Mouse (Mus musculus) intestine, postnatal 0 days (tissue): Measurements from ENCODE around the gene Matn3. TPM values are rescaled to one million over a fixed set of nuclear protein-coding genes. Genes with fewer than 3 reads are reported as not detected.

Experiments
- ATAC-seq: fragments of 200-750 bp; cut with Nextera tagmentation; 2 replicates; pipeline ENCODE4 v1.8.0; 2017; ENCODE audit warnings: mild to moderate bottlenecking, moderate TSS enrichment, moderate library complexity
- H3K27ac ChIP-seq: fragments of 300-500 bp; sonication (generic); 2 replicates; pipeline ENCODE4 v1.5.1; 2014; ENCODE audit warnings: mild to moderate bottlenecking, low read depth, low read length, moderate library complexity
- H3K27me3 ChIP-seq: fragments of 300-500 bp; sonication (generic); replicated peaks from 2 replicates; pipeline ENCODE4 v1.6.1; 2014; ENCODE audit warnings: low read length, mixed read lengths; ENCODE audit not compliant: control insufficient read depth, insufficient read depth
- H3K36me3 ChIP-seq: fragments of 300-500 bp; sonication (generic); 2 replicates; pipeline ENCODE4 v1.6.1; 2014; ENCODE audit warnings: mild to moderate bottlenecking, moderate library complexity; ENCODE audit not compliant: control insufficient read depth, insufficient read depth
- H3K4me1 ChIP-seq: fragments of 300-500 bp; sonication (generic); replicated peaks from 2 replicates; pipeline ENCODE4 v1.6.1; 2014; ENCODE audit warnings: antibody characterized with exemption, low read length, mixed read lengths; ENCODE audit not compliant: control insufficient read depth, insufficient read depth
- H3K4me2 ChIP-seq: fragments of 300-500 bp; sonication (generic); replicated peaks from 2 replicates; pipeline ENCODE4 v1.6.1; 2014; ENCODE audit warnings: low read depth, mild to moderate bottlenecking, moderate library complexity
- H3K4me3 ChIP-seq: fragments of 300-500 bp; sonication (generic); 2 replicates; pipeline ENCODE4 v1.5.1; 2014; ENCODE audit warnings: low read depth, low read length
- H3K9ac ChIP-seq: fragments of 300-500 bp; sonication (generic); 2 replicates; pipeline ENCODE4 v1.6.1; 2014; ENCODE audit warnings: mild to moderate bottlenecking, low read depth, low read length
- H3K9me3 ChIP-seq: fragments of 300-500 bp; sonication (generic); 2 replicates; pipeline ENCODE4 v1.6.1; 2016; ENCODE audit warnings: mixed run types; ENCODE audit not compliant: control insufficient read depth
- CTCF ChIP-seq: sonication (generic); IDR thresholded peaks from 2 replicates; pipeline ENCODE4 v1.5.1; 2016; ENCODE audit warnings: low read depth, mild to moderate bottlenecking, control low read depth, antibody characterized with exemption, moderate library complexity
- WGBS: fragments of 180-500 bp; shearing (Covaris S2); extraction: QIAGEN DNeasy Blood & Tissue Kit; methylation state at CpG from one replicate; pipeline ENCODE4 v1.1.7; 2014; 5-methylcytosine and 5-hydroxymethylcytosine counted together
- polyA plus RNA-seq: library from polyadenylated mRNA; unstranded; fragments of >200 nt; fragmentation: Nextera tagmentation; extraction: Ambion mirVana; gene quantifications from 2 replicates; pipeline ENCODE4 v1.2.1, GENCODE M21; 2015

The Matn3 gene
- polyA plus RNA-seq, 1 experiment from 2014 or later, result not detected

DNA sequence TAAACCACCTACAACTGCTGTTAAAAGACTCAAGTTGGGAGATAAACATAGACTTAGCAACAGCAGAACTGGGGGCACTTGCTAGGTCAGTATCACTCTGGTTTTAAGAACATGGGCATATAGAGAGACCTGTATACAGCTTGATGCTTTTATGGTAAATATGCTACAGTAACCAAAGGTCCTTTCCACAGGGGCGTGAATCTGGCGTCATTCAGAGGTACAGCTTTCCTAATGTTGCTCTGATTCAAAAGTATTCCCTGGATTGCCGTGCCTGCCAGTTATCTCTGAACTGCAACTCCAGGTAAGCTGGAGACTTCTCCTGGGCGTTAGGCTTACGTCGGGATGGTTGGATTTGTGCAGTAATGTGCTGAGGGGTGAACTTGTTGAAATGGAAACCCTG is 60.1 kb downstream of the Matn3 start:
- Histone ChIP-seq H3K4me3 (no peak overlapping the region), H3K4me1 (no peaks in the 10 kb centered on the region), H3K9me3 (no peaks in the 10 kb centered on the region), H3K9ac (no peak overlapping the region), H3K4me2 (no peak overlapping the region), H3K27ac (no peak overlapping the region), H3K27me3 (no peaks in the 10 kb centered on the region), H3K36me3 (no peaks in the 10 kb centered on the region)
- TF ChIP-seq CTCF, result no peak
- WGBS, result 92% methylated on average over 6 of the region's 6 CpGs
- ATAC-seq, result no peak

DNA sequence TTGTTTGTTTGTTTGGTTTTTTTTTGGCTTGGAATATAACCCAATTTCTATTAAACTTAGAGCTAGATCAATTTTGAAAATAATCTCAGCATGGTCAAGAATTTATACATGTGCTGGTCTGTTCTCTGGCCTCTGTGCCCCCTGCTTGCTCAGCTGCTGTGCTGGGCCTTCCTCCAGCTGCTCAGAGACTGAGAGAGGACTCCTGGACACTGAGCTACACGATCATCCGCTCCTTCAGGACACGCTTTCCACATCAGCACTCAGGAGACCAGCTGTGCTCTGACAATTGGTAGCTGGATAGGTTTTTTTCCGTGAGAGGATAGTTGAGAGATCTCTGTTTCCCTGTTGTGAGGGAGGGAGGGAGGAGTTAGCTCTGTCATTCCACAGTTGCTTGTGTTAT is 62.6 kb downstream of the Matn3 start:
- Histone ChIP-seq H3K4me2 (no peak overlapping the region), H3K9ac (no peak overlapping the region), H3K27me3 (no peaks in the 10 kb centered on the region), H3K4me3 (no peak overlapping the region), H3K36me3 (no peaks in the 10 kb centered on the region), H3K9me3 (no peaks in the 10 kb centered on the region), H3K4me1 (no peaks in the 10 kb centered on the region), H3K27ac (no peak overlapping the region)
- ATAC-seq, result no peak
- TF ChIP-seq CTCF, result no peak
- WGBS, result 63% methylated on average over 4 of the region's 4 CpGs

DNA sequence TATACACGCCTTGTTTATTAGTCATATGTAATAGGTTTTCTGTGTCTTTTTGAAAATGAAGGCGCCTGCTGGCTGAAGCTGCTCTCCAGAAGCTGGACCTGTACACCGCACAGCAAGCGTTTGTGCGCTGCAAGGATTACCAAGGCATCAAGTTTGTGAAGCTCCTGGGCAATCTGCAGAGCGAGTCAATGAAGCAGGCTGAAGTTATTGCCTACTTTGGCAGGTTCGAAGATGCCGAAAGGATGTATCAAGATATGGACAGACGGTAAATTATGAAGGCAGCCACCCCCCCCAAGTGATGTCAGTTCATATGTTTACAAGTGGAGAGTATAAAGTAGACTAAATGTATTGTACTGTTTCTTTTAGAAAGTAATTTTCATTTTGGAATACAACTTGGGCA is 68.6 kb downstream of the Matn3 start:
- Histone ChIP-seq H3K27me3 (no peaks in the 10 kb centered on the region), H3K4me2 (no peak overlapping the region), H3K9me3 (no peaks in the 10 kb centered on the region), H3K4me3 (no peak overlapping the region), H3K36me3 (no peaks in the 10 kb centered on the region), H3K4me1 (no peaks in the 10 kb centered on the region), H3K27ac (no peak overlapping the region), H3K9ac (no peak overlapping the region)
- WGBS, result 93% methylated on average over 9 of the region's 9 CpGs
- TF ChIP-seq CTCF, result no peak
- ATAC-seq, result no peak

DNA sequence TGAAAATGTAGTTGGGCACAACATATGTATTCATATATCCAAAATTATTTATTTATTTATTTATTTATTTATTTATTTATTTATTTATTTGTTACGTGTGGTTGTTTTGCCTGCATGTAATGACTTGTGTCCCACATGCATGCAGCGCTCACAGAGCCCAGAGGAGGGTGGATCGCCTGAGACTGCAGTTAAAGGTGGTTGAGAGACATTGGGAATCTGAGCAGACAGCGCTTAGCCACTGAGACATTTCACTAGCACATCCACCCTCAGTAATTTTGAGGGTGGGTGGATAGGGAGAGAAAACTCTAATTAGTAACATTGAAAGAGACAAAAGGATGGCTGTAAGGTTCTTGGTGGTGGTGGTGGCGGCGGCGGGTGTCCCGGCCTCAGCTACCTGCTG is 72.7 kb downstream of the Matn3 start:
- 98% methylated on average over 8 of the region's 8 CpGs for WGBS
- Histone ChIP-seq H3K36me3 (no peaks in the 10 kb centered on the region), H3K4me3 (no peak overlapping the region), H3K9me3 (no peaks in the 10 kb centered on the region), H3K27ac (no peak overlapping the region), H3K9ac (no peak overlapping the region), H3K27me3 (no peaks in the 10 kb centered on the region), H3K4me1 (no peaks in the 10 kb centered on the region), H3K4me2 (no peak overlapping the region)
- ATAC-seq, result no peak
- no peak for TF ChIP-seq CTCF

DNA sequence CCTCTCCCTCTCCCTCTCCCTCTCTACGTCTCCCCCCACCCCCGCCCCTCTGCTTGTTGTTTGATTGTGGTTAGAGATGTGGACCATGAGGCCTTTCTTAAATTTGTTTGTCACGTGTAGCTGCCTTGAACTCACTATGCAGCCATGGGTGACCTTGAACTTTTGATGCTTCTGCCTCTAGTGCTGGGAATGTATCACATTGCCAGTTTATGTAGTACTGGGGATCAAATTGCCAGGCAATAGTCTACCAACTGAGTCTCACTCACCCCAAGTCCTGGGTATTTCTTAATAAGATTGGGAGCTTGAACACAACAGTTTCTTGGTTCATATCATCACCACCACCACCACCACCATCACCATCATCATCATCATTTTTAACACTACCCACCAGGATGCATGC is 73.3 kb downstream of the Matn3 start:
- Histone ChIP-seq H3K4me3 (no peak overlapping the region), H3K9me3 (no peaks in the 10 kb centered on the region), H3K4me1 (no peaks in the 10 kb centered on the region), H3K9ac (no peak overlapping the region), H3K27ac (no peak overlapping the region), H3K27me3 (no peaks in the 10 kb centered on the region), H3K4me2 (no peak overlapping the region), H3K36me3 (no peaks in the 10 kb centered on the region)
- no peak for ATAC-seq
- WGBS, result 70% methylated on average over 3 of the region's 3 CpGs
- no peak for TF ChIP-seq CTCF

Other genes starting within 250 kb of the Matn3 start
- 43.4 and 46.4 TPM in 2 replicates for gene Sdc1, start 176.6 kb upstream of the Matn3 start, polyA plus RNA-seq
- gene Laptm4a, start 26.3 kb upstream of the Matn3 start, polyA plus RNA-seq, result 241 and 242 TPM in 2 replicates
- gene Wdr35, start 26.0 kb downstream of the Matn3 start, polyA plus RNA-seq, result 2.5 and 2.6 TPM in 2 replicates
- 35.3 and 38.5 TPM in 2 replicates for gene Ttc32, start 82.1 kb downstream of the Matn3 start, polyA plus RNA-seq